In the genomic region with DNA sequence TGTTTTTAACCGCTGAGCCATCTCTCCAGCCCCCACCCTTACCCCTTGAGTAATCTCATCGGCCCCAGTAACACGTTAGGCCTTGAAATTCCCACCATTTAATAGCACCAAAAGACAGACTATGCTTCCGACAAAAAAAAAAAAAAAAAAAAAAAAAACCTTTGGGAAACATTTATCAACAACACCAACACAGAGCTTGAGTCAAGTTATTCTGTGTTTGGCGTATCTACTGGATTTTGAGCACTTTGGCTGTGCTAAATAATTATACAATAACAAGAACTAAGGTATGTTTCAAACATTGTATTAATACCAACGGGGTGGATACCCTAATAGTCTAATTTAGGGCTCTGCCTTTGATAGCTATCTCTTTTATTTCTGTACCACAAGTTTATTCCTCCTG, we compare ENCODE assay signal across 26 mouse cellular contexts.
"Had no signal": no experiment of that assay in that cellular context is flagged by ENCODE, and none has a peak within 500 bp of the region (broad histone marks: within the 10 kb centered on the region; RNA-seq: fewer than 3 reads in every experiment).

No protein-coding gene starts in this region.

- H3K27ac ChIP-seq: embryonic facial prominence, embryonic 10.5 days; embryonic facial prominence, embryonic 12.5 days; embryonic facial prominence, embryonic 13.5 days; embryonic facial prominence, embryonic 15.5 days; forebrain, embryonic 10.5 days; forebrain, embryonic 12.5 days; forebrain, embryonic 13.5 days; forebrain, embryonic 15.5 days; gastrocnemius, adult 2 months; heart, adult 2 months had no signal

- H3K4me2 ChIP-seq: embryonic facial prominence, embryonic 12.5 days; embryonic facial prominence, embryonic 13.5 days; embryonic facial prominence, embryonic 15.5 days; forebrain, embryonic 12.5 days; forebrain, embryonic 13.5 days; forebrain, embryonic 15.5 days had no signal

- ATAC-seq: forebrain, embryonic 13.5 days; forebrain, embryonic 14.5 days; forebrain, embryonic 15.5 days; forebrain, embryonic 16.5 days; forebrain, postnatal 0 days had no signal

- H3K4me3 ChIP-seq: embryonic facial prominence, embryonic 10.5 days; embryonic facial prominence, embryonic 12.5 days; embryonic facial prominence, embryonic 13.5 days; embryonic facial prominence, embryonic 15.5 days; erythroblast, embryonic 14.5 days; forebrain, embryonic 10.5 days; forebrain, embryonic 12.5 days; forebrain, embryonic 13.5 days; forebrain, embryonic 15.5 days; gastrocnemius, adult 2 months; heart, adult 2 months had no signal

- H3K36me3 ChIP-seq: embryonic facial prominence, embryonic 10.5 days; embryonic facial prominence, embryonic 12.5 days; embryonic facial prominence, embryonic 13.5 days; embryonic facial prominence, embryonic 15.5 days; forebrain, embryonic 10.5 days; forebrain, embryonic 12.5 days; forebrain, embryonic 15.5 days had no signal

- H3K27me3 ChIP-seq: embryonic facial prominence, embryonic 12.5 days; embryonic facial prominence, embryonic 13.5 days; embryonic facial prominence, embryonic 15.5 days; forebrain, embryonic 12.5 days; forebrain, embryonic 13.5 days; forebrain, embryonic 15.5 days had no signal

- H3K9ac ChIP-seq: embryonic facial prominence, embryonic 12.5 days; embryonic facial prominence, embryonic 13.5 days; embryonic facial prominence, embryonic 15.5 days; forebrain, embryonic 12.5 days; forebrain, embryonic 13.5 days; forebrain, embryonic 15.5 days; forebrain, postnatal 0 days had no signal

- H3K9me3 ChIP-seq: embryonic facial prominence, embryonic 10.5 days; embryonic facial prominence, embryonic 12.5 days; embryonic facial prominence, embryonic 13.5 days; embryonic facial prominence, embryonic 15.5 days; forebrain, embryonic 10.5 days; forebrain, embryonic 12.5 days; forebrain, embryonic 13.5 days; forebrain, embryonic 15.5 days had no signal

- DNase-seq: cerebellum, adult 9-11 months; cerebellum, postnatal 10 days; cerebellum, postnatal 14 days; cerebellum, postnatal 25 days; cerebellum, postnatal 36 days; embryo, embryonic 11 days; forebrain, postnatal 0 days; gastrocnemius, adult 2 months; gastrocnemius, postnatal 10 days; gastrocnemius, postnatal 14 days; gastrocnemius, postnatal 25 days; gastrocnemius, postnatal 36 days; heart, adult 11 months; heart, adult 18-20 months; heart, adult 2 months had no signal
